Mouse (Mus musculus): ENCODE data around the gene 4930469K13Rik.

The 4930469K13Rik gene

DNA sequence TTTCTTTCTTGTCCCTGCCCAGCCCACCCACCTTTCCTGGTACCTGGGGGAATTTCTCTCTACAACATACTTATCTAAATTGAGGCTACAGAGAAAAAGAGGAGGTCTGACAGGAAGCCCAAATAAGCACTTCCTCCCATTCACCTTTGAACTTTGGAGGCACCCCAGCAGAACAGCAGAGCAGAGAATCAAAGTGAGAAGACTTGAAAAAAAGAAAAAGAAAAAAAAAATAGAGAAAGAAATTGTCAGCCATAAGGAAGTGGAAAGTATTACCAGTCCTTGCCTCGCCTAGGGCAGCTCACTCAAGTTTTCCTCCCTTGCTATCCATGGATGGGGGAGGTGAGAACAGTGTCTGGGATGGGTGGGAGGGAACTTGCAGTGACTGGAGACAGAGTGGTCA is 55.5 kb downstream of the 4930469K13Rik start:
- no peak for DNase-seq (ENCODE audit: low spot score)

DNA sequence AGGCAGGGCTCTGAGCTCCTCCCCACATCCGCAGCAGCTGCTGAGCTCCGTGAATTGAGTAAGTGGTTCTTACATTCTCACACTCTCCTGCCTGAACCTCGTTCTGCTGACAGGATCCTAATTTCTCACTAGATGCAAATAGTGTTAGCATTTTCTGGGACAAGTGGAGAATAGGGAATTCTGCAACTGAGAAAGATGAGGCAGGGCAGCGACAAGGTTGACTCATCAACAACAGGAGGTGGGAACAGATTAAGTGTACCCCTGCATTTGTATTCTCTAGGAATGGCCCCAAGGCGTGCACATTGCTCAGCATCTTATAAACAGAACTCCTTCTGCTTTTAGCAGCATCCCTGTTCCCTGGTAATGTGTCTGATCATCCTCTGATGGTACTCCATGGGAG is 58.3 kb downstream of the 4930469K13Rik start:
- no peak for DNase-seq (ENCODE audit: low spot score)

DNA sequence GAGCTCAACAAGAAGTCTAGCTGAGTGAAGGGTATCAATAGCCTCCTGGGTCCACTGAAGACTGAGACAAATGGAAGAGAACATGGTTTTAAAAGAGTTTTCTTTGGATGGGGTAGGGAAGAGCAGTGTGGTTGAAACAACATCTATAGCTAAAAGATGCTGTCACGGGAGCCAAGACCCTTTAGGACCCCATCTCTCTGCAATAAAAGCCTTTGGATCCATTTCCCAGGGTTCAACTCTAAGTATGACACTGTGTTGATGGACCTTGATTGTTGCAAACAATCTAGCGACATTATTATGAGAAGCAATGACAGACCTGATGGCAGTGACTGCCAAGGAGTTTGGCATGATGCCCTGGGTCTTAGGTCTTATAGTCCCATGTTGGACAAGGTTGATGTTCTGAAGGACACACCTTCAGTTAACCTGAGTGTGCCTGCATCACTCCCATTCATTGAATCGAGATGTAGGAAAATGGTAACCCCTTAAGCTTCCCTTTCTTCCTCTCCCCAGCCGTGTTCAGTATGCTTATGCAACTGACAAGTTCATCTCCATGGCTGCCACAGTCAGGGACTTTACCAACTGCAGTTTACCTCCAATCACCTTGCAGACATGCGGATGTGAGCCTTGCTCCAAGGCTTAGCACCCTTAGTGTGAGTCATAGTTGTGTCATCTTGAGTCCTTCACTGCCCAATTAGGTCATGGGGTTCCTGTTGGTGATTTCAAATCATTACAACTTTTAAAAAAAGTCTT is 62.3 kb downstream of the 4930469K13Rik start:
- DNase-seq (ENCODE audit: low spot score) = no peak

DNA sequence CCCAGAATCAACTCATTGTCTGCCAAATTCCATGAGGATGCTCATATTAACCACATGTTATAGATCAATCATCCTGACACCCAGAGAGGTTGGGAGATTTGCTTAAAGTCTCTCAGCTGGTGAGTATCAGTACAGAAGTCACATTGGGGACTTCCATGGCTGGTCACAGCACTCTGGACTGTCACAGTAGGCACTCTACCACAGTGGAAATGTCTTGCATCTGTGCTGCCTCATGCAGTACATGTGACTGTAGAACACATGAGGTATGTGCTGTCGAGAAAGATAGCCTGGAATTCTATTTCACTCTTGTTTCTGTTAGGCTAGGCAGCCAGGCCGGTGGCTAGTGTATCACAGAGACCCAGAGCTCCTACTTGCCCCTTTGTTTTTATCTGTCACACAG is 63.6 kb downstream of the 4930469K13Rik start:
- no peak for DNase-seq (ENCODE audit: low spot score)

DNA sequence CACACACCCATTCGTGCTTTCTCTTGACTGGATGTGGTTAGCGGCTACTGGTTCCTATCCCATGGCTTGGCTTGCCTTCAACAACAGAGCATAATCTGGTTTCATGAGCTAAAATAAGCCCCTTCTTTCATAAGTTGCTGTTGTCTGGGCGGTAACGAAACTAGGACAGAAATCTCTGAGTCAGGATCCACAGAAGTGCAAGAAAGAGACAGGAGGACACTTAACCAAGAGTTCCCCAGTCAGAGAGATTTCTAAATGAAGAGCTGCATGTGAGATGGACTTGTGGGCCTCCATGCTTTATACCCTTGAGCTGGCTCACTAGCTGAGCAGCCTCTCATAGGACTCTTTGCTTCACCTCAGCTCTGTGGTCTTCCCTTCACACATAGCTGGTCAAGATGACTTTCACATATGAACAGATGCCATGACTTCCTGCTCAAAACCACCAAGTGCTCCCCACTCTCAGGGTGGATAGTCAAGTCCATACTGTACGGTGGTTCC is 64.3 kb downstream of the 4930469K13Rik start:
- no peak for DNase-seq (ENCODE audit: low spot score)

DNA sequence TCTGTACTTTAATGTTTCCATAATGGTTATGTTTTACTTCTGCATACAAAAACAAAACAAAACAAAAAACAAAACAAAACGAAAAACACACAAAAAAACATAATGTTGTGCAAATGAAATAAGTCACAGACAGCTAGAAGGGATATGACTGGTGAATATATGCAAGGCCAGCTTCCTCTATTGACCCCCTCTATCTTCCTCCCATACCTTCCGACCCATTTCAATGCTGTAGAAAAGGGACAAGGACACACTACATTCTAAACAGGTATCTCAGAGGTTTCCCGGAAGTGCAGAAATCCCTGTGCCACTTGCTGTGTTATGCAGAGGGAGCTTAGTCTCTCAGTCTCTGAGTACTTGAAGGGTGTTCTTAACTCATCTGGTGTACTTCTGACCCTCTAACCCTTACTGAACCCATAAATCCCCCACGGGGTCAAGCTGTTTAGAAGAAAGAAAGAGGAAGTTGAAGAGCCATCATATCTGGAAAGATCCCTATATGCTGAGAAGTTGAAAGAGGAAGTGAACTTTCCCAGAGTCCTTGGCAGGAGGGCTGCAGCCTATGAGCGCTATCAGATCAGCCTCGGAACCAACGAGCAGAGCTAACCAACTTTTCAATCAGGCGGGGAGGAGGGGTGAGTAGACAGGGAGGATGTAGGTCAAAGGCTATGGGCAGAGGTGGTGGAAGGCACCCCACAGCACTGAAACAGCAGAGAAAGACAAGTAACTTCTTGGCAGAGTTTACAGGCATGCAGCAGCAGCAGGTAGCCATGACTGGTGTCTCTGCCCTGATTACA is 67.1 kb downstream of the 4930469K13Rik start:
- no peak for DNase-seq (ENCODE audit: low spot score)

DNA sequence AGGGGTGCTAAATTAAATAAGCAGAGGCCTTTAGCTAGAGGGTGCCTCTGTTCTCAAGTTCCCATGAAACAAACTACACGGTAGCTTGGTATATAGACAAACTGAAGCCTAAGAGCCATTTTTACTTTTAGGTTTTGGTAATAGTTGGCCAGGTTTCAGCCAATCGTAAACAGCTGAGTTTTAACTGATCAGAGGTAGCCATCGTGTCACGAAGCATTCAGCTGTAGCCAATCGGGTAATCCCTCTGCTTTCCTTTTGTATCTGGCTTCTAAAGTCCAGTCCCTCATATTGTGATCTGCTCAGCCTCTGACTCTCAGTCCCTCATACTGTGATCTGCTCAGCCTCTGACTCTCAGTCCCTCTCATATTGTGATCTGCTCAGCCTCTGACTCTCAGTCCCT is 68.7 kb downstream of the 4930469K13Rik start:
- no peak for DNase-seq (ENCODE audit: low spot score)

DNA sequence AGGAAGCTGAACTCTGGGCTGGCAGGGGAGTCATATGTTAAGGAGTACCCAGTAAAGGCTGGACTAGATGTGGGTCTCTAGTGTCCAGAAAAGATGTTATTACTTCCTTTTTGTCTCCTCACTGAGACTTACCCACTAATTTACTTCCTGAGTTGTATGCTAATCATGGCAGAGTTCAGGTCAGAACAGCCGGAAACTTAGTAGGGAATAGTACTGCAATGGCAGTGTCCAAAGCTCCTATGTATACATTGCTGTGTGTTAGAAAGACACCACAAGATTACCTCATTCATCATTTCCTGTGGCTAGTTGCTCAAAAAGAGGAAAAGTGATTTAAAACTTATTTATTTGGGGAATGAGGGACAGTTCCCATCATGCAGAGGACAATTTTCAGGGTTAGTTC is 73.3 kb downstream of the 4930469K13Rik start:
- no peak for DNase-seq (ENCODE audit: low spot score)

DNA sequence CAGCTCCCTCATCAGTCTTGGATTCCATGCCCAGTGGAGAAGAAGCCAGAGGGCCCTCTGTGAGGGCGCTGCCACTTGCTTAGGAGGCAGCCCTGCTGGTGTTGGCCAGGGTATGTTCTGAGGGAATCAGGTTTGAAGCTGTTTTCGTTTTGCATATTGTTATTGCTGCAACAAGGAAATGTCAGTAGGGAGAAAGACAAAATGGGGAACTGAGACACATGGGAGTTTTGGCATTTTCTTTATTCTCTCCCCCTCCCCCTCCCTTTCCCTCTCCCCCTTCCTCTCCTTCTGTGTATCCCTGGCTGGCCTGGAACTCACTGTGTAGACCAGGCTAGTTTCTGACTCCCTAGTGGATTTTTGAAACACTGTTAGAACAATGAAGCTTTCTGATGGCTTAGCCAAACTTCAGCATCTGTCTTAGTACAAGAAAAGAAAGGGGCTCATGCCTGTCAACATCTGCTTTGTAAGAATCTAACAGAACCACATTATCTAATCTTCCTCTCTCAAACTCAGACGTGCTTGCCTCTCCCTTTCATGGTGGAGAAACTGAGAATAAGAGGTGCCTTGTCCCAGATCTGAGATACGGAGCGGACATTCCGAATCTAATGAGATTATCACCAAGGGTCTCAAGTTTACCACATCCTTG is 86.2 kb downstream of the 4930469K13Rik start:
- DNase-seq (ENCODE audit: low spot score) = no peak

DNA sequence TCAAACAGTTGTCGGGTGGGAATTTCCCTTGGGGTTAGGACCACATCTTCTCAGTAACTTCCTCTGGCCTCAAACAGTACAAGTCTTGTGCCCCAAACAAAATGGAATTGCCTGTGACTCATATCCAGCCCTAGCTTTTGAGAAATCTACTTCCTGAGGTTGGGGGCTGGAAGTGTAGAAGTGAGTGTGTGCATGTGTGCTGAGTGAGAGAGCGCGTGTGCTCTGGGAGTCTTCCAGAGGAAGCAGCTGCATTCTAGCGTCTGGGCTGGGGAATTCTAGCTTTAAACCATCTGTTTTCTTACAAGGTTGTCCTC is 87.5 kb downstream of the 4930469K13Rik start:
- no peak for DNase-seq (ENCODE audit: low spot score)

DNA sequence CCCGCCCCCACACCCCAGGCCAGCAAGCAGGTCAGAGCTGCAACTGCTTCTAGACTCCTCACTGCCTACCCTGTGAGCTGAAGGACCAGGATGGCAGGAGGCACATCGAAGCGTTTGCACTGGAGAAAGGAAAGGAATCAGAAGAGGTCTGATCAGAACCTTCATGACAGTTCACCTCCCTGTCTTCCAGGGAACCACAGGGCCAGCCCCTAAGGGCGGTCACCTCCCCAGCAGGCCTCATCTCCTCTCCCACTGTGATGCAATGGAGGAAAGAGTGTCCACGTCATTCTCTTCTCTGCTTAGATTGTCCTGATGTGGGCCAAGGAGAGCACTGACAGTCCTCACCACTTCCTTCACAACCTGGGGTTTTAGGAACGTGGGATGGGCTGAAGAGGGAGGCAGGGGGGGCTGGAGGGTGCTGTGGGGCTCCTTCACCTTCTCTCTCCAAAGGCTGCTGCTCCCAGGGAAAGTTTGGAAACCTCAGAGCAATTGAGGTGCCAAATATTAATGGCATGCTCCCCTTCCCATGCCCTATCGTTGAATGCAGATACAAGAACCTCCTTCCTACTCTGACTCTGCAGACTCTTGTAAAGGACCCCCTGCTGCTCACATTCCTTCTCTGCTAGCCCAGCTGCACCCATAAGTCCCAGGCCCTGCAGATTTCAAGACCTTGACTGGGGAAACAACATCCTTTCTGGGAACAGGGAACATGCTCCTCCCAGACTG is 88.1 kb downstream of the 4930469K13Rik start:
- no peak for DNase-seq (ENCODE audit: low spot score)

DNA sequence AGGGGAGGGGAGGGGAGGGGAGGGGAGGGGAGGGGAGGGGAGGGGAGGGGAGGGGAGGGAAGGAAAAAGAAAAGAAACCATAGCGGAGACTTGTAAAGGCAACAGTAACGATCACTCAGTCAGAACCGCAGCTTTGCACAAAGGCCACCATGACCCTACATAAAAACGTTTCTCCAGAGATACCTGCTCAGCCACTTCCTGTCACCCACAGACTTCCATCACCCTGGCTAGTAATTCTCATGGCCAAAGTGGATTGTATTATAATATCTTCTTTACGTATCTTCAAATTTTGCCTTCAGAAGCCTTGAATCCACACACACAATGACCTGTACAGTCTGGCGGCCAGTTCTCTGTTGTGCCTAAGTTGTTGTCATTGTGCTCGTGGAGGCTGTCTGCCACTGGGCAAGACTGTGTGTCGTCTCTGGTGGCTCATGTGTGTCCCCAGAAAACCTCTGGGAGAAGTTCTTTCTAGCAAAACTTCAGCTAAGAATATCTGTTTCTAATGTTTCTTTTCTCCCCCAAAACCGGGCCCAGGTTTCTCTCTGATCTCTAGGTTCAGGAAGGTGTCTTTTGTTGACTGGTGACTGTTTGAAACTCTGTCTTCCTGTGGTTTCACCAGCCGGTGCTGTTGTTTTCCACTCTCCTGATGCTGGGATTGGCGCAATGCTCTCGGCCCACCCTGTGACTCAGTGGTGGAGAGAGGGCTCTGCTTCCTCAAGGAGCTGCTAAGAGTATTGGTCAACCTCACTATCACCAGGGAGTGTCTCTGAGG is 88.9 kb downstream of the 4930469K13Rik start:
- no peak for DNase-seq (ENCODE audit: low spot score)

DNA sequence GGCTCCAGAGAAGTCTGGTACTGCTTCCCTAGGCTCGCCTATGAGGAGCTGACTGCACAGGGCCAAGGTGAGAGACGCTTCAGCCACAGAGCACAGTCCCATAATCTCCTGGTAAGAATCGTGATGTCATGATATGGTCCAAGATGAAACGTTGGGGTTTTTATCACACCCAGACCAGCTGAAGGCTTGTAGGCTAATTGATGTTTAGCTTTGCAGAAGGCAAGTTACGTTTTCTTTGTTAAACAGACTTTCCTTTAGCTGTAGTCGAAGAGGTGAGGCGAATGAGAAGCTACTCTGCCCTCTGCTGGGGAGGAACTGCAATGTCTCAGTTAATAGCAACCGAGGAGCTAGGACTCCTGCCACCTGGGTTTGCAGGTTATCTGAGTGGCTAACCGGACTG is 89.7 kb downstream of the 4930469K13Rik start:
- DNase-seq (ENCODE audit: low spot score) = no peak

DNA sequence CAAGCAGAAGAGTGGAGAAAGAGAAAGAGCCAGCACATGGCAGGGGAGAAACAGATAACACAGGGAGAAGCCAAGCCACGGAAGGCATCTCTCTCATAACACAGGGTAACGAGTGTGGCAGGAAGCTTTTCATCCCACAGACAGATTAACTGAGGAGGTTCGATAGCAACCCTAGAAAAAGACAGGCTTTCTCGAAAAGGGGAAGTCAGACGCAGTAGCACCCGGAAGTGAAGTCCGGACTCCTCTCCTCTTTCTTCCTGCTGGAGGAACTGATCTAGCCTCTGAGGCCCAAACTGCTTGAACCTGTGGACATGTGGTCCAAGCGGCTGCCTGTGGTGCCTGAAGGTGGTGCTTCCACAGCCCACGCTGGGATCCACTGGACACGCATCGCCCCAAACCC is 90.1 kb downstream of the 4930469K13Rik start:
- no peak for DNase-seq (ENCODE audit: low spot score)

DNA sequence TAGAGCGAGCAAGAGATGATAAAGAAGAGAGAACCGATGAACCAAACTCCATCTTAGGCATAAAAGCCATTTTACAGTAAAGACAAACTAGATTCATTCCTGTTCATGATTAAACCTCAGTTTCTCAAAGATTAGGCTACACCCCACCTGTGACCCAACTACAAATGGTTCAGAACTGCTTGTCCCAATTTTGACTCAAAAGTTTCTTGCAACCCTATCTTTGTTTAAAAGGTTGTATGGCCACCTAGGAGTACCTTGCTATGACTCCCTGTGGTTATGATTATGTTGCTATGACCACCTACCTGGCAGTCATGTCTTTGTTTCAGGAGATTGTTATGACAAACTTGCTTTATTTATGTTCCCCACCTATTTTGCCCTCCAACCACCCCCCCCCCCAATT is 90.7 kb downstream of the 4930469K13Rik start:
- no peak for DNase-seq (ENCODE audit: low spot score)

DNA sequence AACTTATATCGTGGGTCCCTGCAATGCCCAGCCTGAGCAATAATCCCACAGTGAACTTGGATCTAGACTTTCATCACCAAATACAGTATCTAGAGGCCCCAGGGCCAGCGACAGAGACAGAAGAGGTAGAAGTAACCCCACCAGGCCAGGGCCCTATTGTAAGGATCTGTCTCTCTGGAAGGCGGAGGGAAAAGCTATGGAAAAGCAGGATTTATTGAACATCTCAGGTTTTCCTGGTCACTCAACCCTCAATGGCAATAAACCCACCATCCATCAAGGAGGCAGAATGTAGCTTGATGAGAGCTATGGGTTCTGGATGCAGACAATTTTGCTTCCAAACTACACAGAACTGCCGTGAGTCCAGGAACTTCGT is 95.8 kb downstream of the 4930469K13Rik start:
- no peak for DNase-seq (ENCODE audit: low spot score)

DNA sequence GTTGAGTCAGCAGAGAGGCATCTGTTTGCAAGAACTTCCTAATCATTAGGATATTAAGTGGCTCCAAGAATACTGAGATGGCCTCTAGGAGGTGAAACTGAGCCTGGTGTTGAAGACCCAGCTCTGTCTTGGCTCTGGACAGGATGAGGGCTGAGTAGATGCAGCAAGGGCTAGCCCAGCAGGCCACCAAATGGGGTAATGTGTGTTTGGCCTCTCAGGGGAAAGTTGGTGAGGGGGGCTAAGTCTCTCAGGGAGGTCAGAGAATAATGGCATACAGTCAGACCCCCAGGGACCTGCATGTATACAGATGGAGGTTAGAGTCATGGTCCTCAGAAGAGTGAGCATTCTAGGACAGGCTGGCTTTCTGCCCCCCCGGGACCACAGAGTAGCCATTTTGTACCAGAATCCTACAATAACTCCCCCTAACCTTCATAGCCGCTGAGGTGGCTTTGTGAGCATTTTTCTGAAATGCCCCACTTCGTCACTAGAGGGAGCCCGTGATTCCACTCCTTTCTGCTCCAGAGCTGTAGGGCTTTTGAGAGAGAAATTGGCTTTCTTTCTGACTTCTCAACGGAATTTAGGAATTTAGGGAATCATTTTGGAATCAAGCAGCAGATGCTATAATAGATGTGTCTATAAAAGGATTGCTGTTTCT is 96.3 kb downstream of the 4930469K13Rik start:
- DNase-seq (ENCODE audit: low spot score) = no peak

DNA sequence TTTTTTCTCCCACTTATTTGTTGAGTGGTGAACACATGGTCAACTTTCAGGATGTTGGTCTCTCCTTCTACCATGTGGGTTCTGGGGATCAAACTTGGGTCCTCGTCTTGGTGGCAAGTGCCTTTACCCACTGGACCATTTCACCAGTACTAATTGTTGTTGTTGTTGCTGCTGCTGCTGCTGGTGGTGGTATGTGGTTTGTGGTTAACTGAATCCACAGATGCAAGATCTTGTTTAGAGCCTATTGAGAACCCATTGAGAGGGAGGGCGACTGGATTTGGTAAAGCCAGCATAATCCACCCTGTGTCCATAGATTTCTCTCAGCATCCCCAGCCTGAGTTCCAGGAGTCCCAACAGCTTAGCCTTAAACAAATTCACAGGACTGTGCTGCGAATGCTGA is 97.9 kb downstream of the 4930469K13Rik start:
- no peak for DNase-seq (ENCODE audit: low spot score)

DNA sequence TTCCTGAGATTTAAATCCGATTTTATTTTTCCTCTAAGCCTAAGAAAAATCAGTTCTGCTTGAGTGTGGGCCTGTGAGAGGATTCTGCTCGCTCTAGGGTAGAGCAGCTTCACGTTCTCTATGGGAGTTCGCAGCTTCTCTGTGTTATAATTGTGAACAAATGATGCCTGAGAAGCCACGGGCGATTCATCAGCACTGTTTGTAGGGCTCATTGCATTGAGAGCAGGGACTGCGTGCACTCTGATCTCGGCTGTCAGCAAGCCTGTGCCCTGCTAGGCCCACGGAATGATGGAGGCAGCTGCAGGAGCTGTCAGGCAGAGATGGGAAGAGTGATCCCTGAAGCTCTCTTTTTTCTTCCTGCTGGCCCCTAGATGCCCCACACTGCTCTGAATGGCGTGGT is 100.1 kb downstream of the 4930469K13Rik start:
- DNase-seq (ENCODE audit: low spot score) = no peak

DNA sequence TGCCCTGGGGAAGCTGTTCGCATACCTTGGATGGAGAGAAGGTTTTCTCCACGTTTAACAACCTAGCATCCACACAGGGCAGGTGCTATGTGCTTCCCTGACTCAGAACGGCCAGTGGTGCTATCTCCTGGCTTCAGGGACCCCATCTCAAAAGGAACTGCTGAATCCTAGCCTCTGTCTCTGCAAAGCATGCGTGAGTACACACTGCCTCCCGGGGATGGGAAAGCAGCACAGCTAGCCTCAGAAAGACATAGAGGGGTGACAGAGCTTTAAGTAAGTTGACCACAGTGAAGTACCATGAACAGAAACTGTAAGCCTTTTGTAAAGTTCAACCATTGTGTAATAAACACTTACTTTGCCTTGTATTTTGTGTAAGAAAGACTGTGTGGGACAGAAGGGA is 104.9 kb downstream of the 4930469K13Rik start:
- DNase-seq (ENCODE audit: low spot score) = no peak

DNA sequence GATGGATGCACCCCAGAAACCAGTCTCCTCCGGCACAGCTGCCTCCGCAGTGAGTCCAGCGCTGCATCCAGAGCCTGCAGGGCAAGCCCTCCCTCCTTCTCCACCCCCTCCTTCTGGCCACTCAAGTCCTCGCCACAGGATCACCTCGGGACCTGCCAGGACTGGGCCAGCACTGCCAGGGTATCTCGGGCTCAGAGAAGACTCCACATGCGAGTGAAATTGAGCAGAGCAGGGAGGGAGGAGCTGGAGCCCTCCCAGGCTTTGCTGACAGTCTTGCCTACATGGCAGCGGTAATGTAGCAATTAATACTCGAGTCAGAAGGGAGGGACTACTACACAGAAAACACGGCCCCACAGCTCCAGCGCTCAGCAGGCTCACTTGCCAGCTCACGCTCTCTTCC is 105.4 kb downstream of the 4930469K13Rik start, which contains the start of gene Kcnip1:
Kcnip1 (minus strand) TSS at position 215 of the 400 bp plus-strand sequence.
- DNase-seq (ENCODE audit: low spot score) = no peak

All from ovary, postnatal 10 days (tissue).